Comparison of ENCODE assay signal across 7 mouse cellular contexts in the genomic region with DNA sequence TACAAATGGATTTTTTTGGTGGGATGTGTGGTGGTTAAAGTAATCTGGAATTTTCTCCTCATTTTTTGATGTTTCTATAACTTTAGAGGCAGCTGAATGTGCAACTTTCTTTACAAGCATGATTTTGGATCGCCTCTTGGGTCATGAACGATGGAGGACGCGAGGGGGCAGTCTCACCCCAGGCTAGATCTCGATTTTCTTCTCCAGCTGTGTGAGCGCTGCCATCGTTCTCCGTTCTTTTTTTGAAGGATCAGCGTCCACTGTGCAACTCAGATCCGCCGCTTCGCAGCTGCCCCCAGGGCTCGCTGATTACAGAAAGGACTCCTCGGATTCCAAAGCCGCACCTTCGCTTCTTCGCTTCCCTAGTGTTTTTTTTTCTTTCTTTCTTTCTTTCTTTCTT.
DNase-seq lines count a peak whose midpoint lies in the region; ATAC-seq lines count a peak whose summit lies in the region.

No protein-coding gene starts in this region.

- intact Hi-C loops in left cerebral cortex, postnatal 10 days (cut with DNase I) = no loop called here

- WGBS in intestine, embryonic 15.5 days = under 1% methylated on average over 17 of the region's 17 CpGs

- no peak overlapping the region for H3K4me3 ChIP-seq in intestine, embryonic 15.5 days (replicated peaks)

- no peak overlapping the region for H3K27ac ChIP-seq in intestine, embryonic 15.5 days

- DNase-seq in adrenal gland, postnatal 10 days = peak; percentile 83
- DNase-seq in gastrocnemius, postnatal 10 days = peak; percentile 62
- DNase-seq in left cerebral cortex, postnatal 10 days (ENCODE audit: extremely low spot score in 1 of 2, low spot score in 2 of 2) = peak; percentile 73 to 77
- peak; percentile 52 to 54 for DNase-seq in right cerebral cortex, postnatal 36 days (ENCODE audit: low spot score in 2 of 2)

- H3K9me3 ChIP-seq in intestine, embryonic 15.5 days = no peaks in the 10 kb centered on the region

- peak overlapping the region; percentile 49 for H3K4me2 ChIP-seq in intestine, embryonic 15.5 days (replicated peaks)

- no peaks in the 10 kb centered on the region for H3K36me3 ChIP-seq in intestine, embryonic 15.5 days

- H3K4me1 ChIP-seq in intestine, embryonic 15.5 days (replicated peaks) = no peaks in the 10 kb centered on the region

- H3K9ac ChIP-seq in intestine, embryonic 15.5 days = no peak overlapping the region

- H3K27me3 ChIP-seq in intestine, embryonic 15.5 days (replicated peaks) = no peaks in the 10 kb centered on the region

- peak; percentile 97 for ATAC-seq in common myeloid progenitor, adult 5-6 weeks (replicated peaks; ENCODE audit: low read depth, poor library complexity, severe bottlenecking)
- ATAC-seq in intestine, embryonic 15.5 days = peak; percentile 77
- peak; percentile 95 for ATAC-seq in megakaryocyte-erythroid progenitor cell, adult 5-6 weeks (replicated peaks; ENCODE audit: low FRiP score, low TSS enrichment, poor library complexity, severe bottlenecking)
